Mouse (Mus musculus) liver, postnatal 0 days (tissue): ENCODE measurements around the gene B3gnt2. TPM values are rescaled to one million over a fixed set of nuclear protein-coding genes. Genes with fewer than 3 reads are reported as not detected.
A peak's percentile ranks its signal among the peaks of the same experiment; 100 is the strongest.

Source experiments
- ATAC-seq: fragments of 200-750 bp; cut with Nextera tagmentation; 2 replicates; pipeline ENCODE4 v1.8.0; 2017; ENCODE audit warnings: mild to moderate bottlenecking, moderate library complexity
- DNase-seq: peaks from one replicate; pipeline ENCODE4 v3.0.0-alpha.2; 2016
- H3K27ac ChIP-seq: fragments of 300-500 bp; sonication (generic); 2 replicates; pipeline ENCODE4 v1.5.1; 2014; ENCODE audit warnings: antibody characterized with exemption, moderate library complexity, mild to moderate bottlenecking, low read depth
- H3K27me3 ChIP-seq: fragments of 300-500 bp; sonication (generic); 2 replicates; pipeline ENCODE4 v1.6.1; 2014; ENCODE audit warnings: low read length, control low read depth, mixed read lengths; ENCODE audit not compliant: insufficient read depth
- H3K36me3 ChIP-seq: fragments of 300-500 bp; sonication (generic); replicated peaks from 2 replicates; pipeline ENCODE4 v1.6.1; 2014; ENCODE audit warnings: mild to moderate bottlenecking, control low read depth, low read length, moderate library complexity, mixed read lengths; ENCODE audit not compliant: insufficient read depth
- H3K4me1 ChIP-seq: fragments of 300-500 bp; sonication (generic); 2 replicates; pipeline ENCODE4 v1.6.1; 2014; ENCODE audit warnings: antibody characterized with exemption, mild to moderate bottlenecking, control low read depth; ENCODE audit not compliant: insufficient read depth
- H3K4me2 ChIP-seq: fragments of 300-500 bp; sonication (generic); 2 replicates; pipeline ENCODE4 v1.6.1; 2014; ENCODE audit warnings: low read depth, mild to moderate bottlenecking, low read length, moderate library complexity, mixed read lengths
- H3K4me3 ChIP-seq: fragments of 300-500 bp; sonication (generic); 2 replicates; pipeline ENCODE4 v1.5.1; 2014; ENCODE audit warnings: low read depth, low read length
- H3K9ac ChIP-seq: fragments of 300-500 bp; sonication (generic); replicated peaks from 2 replicates; pipeline ENCODE4 v1.6.1; 2014; ENCODE audit warnings: mild to moderate bottlenecking, moderate library complexity
- H3K9me3 ChIP-seq: fragments of 300-500 bp; sonication (generic); 2 replicates; pipeline ENCODE4 v1.6.1; 2016; ENCODE audit warnings: mild to moderate bottlenecking, control low read depth, low read length, mixed read lengths
- CTCF ChIP-seq: sonication (generic); IDR thresholded peaks from 2 replicates; pipeline ENCODE4 v1.5.1; 2016; ENCODE audit warnings: antibody characterized with exemption, low read depth
- EP300 ChIP-seq: IDR thresholded peaks from 2 replicates; pipeline ENCODE4 v1.6.1; 2016; ENCODE audit warnings: antibody characterized with exemption, low read depth, mild to moderate bottlenecking
- WGBS: fragments of 180-500 bp; shearing (Covaris S2); extraction: QIAGEN DNeasy Blood & Tissue Kit; methylation state at CpG from one replicate; pipeline ENCODE4 v1.1.7; 2014; ENCODE audit not compliant: insufficient replicate concordance; 5-methylcytosine and 5-hydroxymethylcytosine counted together
- polyA plus RNA-seq: library from polyadenylated mRNA; unstranded; fragments of >200 nt; fragmentation: Nextera tagmentation; extraction: Ambion mirVana; gene quantifications from 2 replicates; pipeline ENCODE4 v1.2.1, GENCODE M21; 2015

Gene B3gnt2
- polyA plus RNA-seq, 1 experiment from 2014 or later, result 10.0 TPM

- no peak overlapping the region for H3K4me2 ChIP-seq
- no peak for ATAC-seq
- TF ChIP-seq EP300 (no peak), CTCF (no peak)
- no peak for DNase-seq
- H3K4me1 ChIP-seq, result peaks cover 26% of the 10 kb centered on the region
- WGBS, result 51% methylated on average over 3 of the region's 3 CpGs
- no peak overlapping the region for H3K9ac ChIP-seq
- no peak overlapping the region for H3K27ac ChIP-seq
- no peaks in the 10 kb centered on the region for H3K27me3 ChIP-seq
- no peaks in the 10 kb centered on the region for H3K36me3 ChIP-seq
- no peaks in the 10 kb centered on the region for H3K9me3 ChIP-seq
- H3K4me3 ChIP-seq, result no peak overlapping the region
These were observed 32.3 kb upstream of the B3gnt2 start for GRCm38 (mm10) chr11:22893075-22893474.

GRCm38 (mm10) chr11:22892466-22892865, 31.7 kb upstream of the B3gnt2 start:
- Histone ChIP-seq H3K27me3 (no peaks in the 10 kb centered on the region), H3K4me3 (no peak overlapping the region), H3K4me2 (no peak overlapping the region), H3K36me3 (no peaks in the 10 kb centered on the region), H3K9me3 (no peaks in the 10 kb centered on the region), H3K4me1 (peaks cover 26% of the 10 kb centered on the region), H3K27ac (peak overlapping the region; percentile 57; the same call in 1 of the 2 replicates), H3K9ac (no peak overlapping the region)
- 64% methylated on average over 6 of the region's 6 CpGs for WGBS
- DNase-seq, result no peak
- ATAC-seq, result no peak
- TF ChIP-seq CTCF (no peak), EP300 (no peak)

GRCm38 (mm10) chr11:22891876-22892275, 31.1 kb upstream of the B3gnt2 start:
- Histone ChIP-seq H3K36me3 (no peaks in the 10 kb centered on the region), H3K27me3 (no peaks in the 10 kb centered on the region), H3K9ac (no peak overlapping the region), H3K4me2 (peak overlapping the region; percentile 40; the same call in 1 of the 2 replicates), H3K27ac (peak overlapping the region; percentile 57; the same call in 1 of the 2 replicates), H3K4me3 (no peak overlapping the region), H3K9me3 (no peaks in the 10 kb centered on the region), H3K4me1 (peaks cover 26% of the 10 kb centered on the region)
- DNase-seq (peak; percentile 50), ATAC-seq (peak; percentile 88)
- WGBS, result 53% methylated on average over 7 of the region's 7 CpGs
- TF ChIP-seq CTCF, result no peak
- no peak for TF ChIP-seq EP300

- no peak for TF ChIP-seq EP300
- no peak for TF ChIP-seq CTCF
- Histone ChIP-seq H3K9me3 (no peaks in the 10 kb centered on the region), H3K4me1 (peaks cover 26% of the 10 kb centered on the region), H3K36me3 (no peaks in the 10 kb centered on the region), H3K4me2 (no peak overlapping the region; the same call in 1 of the 2 replicates), H3K4me3 (no peak overlapping the region), H3K27me3 (no peaks in the 10 kb centered on the region), H3K9ac (no peak overlapping the region), H3K27ac (peak overlapping the region; percentile 57; the same call in 1 of the 2 replicates)
- DNase-seq (no peak), ATAC-seq (no peak)
- whole genome bisulfite sequencing, result 52% methylated on average over 9 of the region's 9 CpGs
These were observed 30.5 kb upstream of the B3gnt2 start for GRCm38 (mm10) chr11:22891242-22891641.

GRCm38 (mm10) chr11:22889224-22889623, 28.5 kb upstream of the B3gnt2 start:
- Histone ChIP-seq H3K36me3 (no peaks in the 10 kb centered on the region), H3K27ac (no peak overlapping the region), H3K9ac (no peak overlapping the region), H3K9me3 (no peaks in the 10 kb centered on the region), H3K4me2 (no peak overlapping the region), H3K4me3 (no peak overlapping the region), H3K4me1 (peaks cover 28% of the 10 kb centered on the region), H3K27me3 (no peaks in the 10 kb centered on the region)
- DNase-seq, result no peak
- WGBS, result 85% methylated on average over 3 of the region's 3 CpGs
- no peak for TF ChIP-seq CTCF
- no peak for TF ChIP-seq EP300
- ATAC-seq, result no peak

GRCm38 (mm10) chr11:22886991-22887390, 26.2 kb upstream of the B3gnt2 start:
- H3K36me3 ChIP-seq, result no peaks in the 10 kb centered on the region
- TF ChIP-seq EP300 (no peak), CTCF (no peak)
- no peak overlapping the region for H3K9ac ChIP-seq
- WGBS, result 89% methylated on average over 4 of the region's 4 CpGs
- no peak for ATAC-seq
- no peaks in the 10 kb centered on the region for H3K9me3 ChIP-seq
- H3K27ac ChIP-seq, result no peak overlapping the region
- H3K4me1 ChIP-seq, result peaks cover 19% of the 10 kb centered on the region
- H3K4me2 ChIP-seq, result no peak overlapping the region
- no peaks in the 10 kb centered on the region for H3K27me3 ChIP-seq
- H3K4me3 ChIP-seq, result no peak overlapping the region
- DNase-seq, result no peak

GRCm38 (mm10) chr11:22885350-22885749, 24.6 kb upstream of the B3gnt2 start:
- Histone ChIP-seq H3K4me1 (peaks cover 7% of the 10 kb centered on the region; the same call in 1 of the 2 replicates), H3K27me3 (no peaks in the 10 kb centered on the region), H3K4me2 (no peak overlapping the region), H3K4me3 (no peak overlapping the region), H3K36me3 (no peaks in the 10 kb centered on the region), H3K27ac (no peak overlapping the region), H3K9ac (no peak overlapping the region), H3K9me3 (no peaks in the 10 kb centered on the region)
- no peak for TF ChIP-seq EP300
- no peak for TF ChIP-seq CTCF
- DNase-seq (no peak), ATAC-seq (no peak)
- WGBS, result 64% methylated on average over 1 of the region's 1 CpGs
